Mouse (Mus musculus) forelimb bud, embryonic 11.5 days (tissue): ENCODE measurements around the gene Ccdc141.
A peak's percentile ranks its signal among the peaks of the same experiment; 100 is the strongest.

Source experiments
- DNase-seq: peaks from one replicate; pipeline ENCODE4 v3.0.0-alpha.2; 2012; ENCODE audit warnings: low read depth, low spot score

Gene Ccdc141

DNA sequence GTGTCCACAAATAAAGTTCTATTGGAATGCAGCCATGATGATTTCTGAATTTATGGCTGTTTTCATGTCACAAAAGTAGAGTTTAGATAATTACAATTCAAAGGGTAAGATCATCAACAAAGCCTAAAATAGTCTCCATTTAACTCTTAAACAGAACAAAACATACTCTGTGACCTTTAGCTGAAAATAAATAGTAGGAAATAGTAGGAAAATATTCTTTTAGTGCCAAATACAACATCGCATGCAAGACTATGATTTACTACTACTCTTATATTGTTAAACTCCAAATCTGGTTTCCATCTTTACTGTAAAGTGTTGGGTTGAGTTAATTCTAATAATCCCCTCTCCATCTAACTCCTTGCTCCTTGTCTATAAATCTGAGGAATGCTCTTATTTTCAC, 37.0 kb downstream of the Ccdc141 start:
- no peak for DNase-seq

DNA sequence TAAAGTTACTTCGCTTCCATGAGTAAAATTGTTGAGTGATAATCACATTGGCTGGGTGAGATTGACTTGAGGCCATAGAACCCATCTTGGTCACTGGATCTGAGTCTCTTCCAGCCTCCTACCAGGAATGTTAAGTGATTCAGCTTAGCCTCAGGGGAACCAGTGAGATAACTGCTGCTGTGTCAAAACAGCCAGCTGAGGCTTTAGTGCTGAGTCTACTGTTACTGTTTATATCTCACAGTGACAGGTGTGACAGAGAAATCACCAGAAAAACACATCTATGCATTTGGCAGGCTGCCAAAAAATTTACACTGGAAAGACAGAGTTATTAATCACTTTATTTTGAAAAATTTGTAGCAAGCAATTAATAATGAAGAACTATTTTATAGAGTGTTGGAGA, 43.5 kb downstream of the Ccdc141 start:
- no peak for DNase-seq

DNA sequence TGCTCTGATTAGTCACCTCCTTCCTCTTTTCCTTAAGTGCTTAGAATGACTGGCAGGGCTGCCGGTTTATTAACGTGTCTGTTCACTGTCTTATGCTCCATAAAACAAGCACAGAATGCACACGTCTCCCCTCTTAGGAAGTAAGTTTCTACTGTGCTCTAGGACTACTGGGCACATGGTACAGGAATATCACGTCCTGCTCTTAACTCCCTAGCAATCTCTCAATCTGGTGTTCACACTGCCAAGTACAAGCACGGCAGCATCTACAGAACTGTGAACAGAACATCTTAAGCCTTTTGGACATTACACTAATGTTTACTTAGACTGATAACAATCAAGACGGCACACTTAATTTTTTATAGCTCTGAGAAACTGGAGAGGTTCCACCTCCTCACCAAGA, 52.3 kb downstream of the Ccdc141 start:
- no peak for DNase-seq

DNA sequence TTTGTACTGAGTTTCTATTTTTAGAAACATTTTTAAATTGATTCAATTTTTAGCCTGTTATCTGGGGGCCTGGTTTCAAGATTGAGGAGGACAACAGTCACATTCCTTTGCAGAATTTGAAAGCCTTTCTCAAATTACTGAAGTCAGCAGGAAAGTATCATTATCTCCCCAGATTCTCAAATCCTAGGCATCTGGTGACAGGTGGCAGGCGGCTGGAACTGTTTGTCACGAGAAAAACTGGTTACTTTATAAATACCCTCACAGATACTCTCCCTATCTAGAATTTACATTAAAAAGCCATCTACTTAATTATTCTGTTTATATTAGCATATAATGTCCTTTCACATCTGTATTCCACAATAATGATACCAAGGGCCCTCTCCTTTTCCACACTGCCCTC, 56.1 kb downstream of the Ccdc141 start:
- no peak for DNase-seq

DNA sequence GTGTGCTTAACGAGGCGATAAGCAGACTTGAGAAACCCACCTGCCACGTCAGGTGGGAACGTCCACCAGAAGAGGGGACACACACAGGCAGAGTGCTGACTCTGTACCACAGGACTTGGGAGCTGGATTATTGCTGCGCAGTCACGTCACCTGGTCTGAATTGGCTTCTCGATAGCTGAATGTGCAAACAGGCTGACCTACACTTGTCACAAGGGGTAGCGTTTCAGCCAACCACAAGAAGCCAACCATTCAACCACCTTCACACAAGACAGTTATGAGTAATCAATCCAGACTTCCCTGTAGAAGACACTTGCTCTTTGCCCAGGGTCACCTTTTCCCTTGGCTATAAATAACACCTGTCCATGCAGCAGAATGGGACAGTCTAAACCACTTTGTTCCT, 56.6 kb downstream of the Ccdc141 start:
- no peak for DNase-seq

DNA sequence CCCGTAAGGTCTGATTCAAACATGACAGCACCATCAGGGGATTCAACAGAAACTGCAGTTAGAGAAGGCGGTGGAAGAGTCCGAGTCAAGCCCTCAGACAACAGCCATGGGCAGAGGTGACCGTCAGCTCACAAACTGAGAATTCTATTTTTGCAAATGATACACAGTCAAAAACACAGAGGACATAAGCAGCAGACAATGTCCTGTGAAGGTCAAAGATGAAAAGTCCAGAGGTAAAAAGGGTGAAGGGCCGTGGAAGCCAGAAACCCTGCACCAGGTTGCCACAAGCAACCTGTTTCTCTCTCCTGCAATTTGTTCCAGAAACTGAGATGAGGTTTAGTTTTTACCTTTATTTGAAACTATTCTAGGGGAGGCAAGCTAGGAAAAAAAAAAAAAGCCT, 57.4 kb downstream of the Ccdc141 start:
- no peak for DNase-seq

DNA sequence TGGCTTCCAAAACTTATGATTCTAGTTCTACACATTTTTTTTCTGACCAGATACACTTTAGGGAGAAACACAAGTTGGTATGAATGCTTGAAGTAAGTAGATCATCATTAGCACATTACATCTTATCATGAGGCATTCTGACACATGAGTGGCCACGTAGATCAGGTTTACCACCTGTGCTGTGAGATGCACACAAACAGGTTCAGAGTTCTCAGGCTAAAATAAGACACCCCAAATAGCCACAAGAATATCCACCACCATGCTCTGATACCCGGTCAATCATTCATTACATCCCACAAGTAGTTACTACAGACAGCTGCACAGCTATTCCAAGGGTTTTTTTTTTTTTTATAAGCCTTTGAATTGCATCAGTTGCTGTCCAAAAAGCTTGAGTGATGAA, 59.3 kb downstream of the Ccdc141 start:
- DNase-seq: no peak

DNA sequence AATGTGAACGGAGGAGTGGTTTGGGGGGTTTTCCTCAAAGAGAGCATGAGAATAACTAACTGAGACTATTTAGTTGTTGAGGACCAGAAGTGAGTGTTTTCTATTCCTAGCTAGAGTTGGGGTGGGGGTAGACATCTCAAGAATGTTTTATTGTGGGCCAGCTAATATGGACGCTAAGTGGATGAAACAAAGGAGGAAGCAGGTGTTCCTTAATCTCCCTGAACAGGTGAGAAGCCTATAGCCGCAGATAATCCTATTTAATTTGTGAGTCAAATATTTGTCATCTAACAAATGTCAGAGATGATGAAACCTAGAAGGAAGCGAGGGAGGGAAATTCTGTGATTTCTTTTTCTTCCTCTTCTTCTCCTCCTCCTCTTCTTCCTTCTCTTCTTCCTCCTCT, 60.1 kb downstream of the Ccdc141 start:
- no peak for DNase-seq

DNA sequence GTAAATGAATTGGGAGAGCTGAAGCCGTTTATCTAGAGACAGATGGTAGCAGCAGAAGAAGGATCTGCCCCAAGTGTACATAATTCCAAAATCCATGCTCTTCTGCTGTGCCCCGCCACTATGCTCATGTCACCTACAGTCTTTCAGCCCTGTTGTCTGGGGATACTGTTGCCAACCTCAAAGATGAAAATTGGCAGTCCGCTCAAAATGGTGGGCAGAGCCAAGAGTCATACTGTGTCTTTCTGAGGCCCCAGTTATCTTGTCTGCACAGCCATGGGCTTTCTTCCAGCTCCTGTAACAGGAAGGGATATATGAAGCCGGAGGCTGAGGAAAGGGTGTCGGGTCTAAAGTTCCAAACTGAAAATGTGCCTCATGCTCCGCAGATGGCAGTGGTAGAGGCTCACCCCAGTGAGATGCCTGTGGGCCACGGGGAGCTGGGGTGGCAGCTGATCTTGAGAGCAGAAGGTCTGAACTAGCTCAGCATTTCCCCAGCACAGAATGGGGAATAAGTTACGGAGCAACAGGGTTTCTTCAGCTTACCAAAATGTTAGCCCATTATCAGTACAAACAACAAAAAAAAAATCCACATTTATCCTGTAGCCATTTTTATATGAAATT, 60.8 kb downstream of the Ccdc141 start:
- DNase-seq: no peak

DNA sequence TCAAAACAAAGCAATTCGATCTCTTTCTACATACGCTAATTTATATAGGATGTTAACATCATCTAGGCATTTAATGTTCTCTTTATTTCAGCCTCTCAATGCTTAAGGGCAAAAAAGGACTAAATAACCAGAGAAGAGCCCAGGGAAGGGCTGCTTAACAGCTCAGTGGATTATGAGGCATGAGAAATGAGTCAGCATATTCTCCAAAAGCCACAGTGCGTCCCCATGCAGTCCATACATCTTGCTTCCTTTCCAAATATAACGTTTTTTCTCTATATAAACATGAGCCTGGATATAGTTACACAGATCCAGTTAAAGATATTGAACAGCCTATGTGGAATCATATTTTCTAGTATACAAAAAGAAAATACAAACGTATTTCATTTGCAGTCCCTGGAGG, 61.9 kb downstream of the Ccdc141 start:
- DNase-seq: no peak

DNA sequence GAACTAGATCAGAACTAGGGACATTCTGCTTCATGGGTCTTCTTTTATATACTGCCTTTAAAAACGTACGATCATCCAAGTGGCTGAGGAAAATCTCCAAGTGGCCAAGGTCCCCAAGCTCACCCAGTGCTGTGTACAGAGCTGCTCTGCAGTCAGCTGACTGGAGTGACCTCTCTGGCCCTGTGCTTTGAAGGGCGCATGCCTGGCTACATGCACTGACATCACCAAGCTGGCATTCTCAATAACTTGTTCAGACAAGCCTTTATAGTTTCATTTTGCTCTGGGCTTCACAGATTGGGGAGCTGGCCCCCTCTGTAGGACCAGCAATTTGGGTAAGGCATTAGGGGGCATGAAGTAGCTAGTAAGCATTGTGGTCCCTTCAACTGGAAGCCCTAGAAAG, 64.3 kb downstream of the Ccdc141 start:
- DNase-seq: no peak

DNA sequence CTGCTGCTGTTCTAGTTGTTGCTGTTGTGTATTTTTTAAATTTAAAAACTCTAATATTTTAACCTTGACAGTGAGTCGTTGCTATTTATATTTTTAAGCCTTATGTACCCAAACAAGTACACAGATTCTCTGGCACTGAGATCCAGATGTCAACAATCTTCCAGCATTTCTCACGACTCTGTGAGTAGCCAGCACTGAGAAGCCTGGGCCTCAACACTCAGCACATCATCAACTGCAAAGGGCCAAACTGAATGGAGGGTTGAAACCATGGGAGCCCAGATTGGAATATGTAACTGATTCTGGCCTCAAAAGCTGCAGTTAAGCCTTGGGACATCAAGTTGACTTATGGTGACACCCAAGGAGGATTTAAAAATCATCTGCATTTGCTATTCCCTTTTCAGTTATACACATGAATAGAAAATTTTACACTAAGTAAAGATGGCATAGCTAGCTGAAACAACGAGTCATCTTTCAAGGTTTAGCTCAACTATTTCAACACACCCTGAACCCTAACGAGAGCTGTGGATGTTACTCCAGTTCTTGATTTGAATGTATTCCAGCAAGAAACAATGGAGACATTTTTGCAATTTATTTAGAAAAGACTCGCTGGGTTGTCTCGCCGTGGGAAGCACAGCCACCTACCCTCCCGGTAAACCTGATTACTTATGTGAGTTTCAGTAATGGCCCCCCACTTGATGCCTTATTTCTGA, 65.3 kb downstream of the Ccdc141 start:
- no peak for DNase-seq

DNA sequence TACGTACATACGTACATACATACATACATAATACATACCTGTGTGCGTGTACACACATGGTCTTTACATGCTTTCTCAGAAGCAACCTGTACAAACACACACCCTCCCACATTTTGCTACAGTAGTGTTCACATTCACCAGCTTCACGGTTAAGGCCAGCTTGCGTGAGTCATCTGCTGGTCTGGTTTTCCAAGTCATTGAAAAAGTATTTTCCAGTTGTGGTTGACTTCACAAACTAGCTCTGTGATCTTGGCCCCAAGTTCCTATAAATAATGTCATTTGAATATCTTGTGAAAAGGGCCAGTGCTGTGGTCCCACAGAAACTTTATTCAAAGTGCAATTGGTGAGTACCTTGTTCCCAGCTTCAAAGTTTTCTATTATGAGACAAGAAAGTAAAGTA, 67.9 kb downstream of the Ccdc141 start:
- no peak for DNase-seq

DNA sequence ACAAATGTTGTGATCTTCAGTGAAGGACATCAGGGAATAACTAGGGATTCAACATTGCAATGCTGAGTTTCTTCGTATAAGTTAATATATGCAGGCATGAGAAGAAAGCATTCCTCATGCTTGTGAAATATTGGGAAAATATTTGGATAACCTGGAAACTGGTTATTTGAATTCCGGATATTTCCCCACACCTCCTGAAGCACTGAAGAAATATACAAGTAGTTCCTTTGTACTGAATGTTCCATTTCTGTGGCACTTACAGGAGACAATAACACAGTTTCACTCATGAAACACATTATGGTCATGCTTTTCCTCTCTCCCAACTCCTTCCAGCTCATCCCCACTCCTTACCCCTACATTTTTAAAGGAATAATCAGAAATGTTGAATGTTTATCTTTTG, 70.6 kb downstream of the Ccdc141 start:
- DNase-seq: no peak

DNA sequence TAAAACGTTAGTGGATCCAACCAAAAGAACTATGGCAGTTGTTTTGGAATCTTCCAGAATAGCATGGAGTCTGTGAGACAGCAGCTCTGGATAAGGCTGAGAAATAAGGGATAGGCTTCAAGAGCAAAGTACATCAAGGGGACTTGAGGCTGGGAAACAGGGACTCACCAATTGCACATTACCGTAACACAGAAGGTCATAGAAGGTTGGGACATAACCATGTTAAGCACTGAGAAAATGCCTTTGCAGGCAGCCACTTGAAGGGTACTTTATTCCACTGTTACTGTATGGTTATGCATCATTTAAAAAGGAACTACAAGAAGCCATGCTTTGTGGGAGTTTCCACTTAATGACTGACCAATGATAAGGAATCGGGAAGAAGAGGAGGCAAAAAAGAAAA, 71.7 kb downstream of the Ccdc141 start:
- DNase-seq: no peak

DNA sequence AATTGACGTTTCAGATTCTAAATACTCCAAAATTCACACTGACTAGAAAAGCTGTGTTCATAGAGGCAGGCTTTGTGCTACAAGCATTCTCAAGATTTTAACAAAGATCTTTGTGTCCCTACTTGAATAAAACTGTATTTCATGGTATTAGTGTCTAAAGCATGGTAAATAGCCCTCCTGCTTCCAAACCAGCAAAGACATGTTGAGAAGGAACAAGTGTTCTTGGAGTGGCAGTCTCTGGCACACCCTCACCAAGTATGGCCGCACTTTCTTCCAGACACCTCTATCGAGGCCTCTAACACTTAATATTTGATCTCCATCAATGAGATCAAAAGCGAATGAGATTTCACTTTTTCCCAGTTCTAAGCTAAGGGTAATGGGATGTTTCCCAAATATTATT, 78.7 kb downstream of the Ccdc141 start:
- DNase-seq: no peak

DNA sequence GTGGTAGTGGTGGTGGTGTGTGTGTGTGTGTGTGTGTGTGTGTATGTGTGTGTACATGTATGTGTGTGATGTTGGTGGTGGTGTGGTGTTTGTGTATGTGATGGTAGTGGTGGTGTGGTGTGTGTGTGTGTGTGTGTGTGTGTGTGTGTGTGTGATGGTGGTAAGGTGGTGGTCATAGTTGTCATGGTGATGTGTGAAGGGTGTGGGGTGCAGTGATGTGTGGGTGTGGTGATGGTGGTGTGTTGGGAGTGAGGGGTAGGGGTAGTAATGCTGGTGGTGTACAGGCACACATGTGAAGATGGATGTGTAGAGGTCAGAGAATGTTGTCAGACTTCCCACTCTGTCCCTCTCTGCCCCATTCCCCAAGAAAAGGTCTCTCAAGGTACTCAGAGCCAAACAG, 85.1 kb downstream of the Ccdc141 start:
- DNase-seq: no peak

DNA sequence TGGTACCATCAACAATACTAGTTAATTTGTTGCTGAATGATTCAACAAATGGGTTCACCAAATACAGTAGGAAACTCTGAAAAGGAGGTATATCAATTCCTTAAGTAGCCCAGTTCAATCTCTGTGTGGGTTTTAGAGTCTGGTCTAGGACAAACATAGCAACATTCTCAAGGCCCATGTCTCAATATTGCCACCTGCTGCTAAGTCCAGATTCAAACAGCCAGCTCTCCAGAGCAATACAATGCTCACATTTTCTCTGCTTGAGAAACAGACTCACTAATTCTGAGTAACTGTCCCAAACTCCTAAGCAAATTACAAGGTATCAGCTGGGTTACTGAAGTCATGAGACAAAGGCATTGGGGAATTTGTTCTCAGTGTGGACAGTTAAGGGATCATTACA, 85.8 kb downstream of the Ccdc141 start:
- DNase-seq: no peak

DNA sequence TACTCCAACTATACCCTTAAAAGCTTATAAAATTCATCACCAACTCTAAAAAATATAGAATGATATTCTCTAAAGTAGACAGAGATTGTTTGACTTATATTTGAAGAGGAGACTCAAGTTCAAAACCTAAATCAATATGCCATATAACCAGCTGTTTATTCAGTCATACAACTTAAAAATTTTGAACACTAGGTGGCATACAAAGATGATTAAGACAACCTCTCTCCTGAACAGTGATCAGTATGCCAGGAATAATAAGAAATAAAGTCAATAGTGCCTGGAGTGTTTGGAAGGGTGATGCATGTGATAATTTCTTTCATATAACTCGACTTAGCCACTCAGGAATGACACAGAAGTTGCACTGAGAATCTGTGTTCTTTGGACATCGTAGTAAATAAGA, 89.3 kb downstream of the Ccdc141 start:
- no peak for DNase-seq

DNA sequence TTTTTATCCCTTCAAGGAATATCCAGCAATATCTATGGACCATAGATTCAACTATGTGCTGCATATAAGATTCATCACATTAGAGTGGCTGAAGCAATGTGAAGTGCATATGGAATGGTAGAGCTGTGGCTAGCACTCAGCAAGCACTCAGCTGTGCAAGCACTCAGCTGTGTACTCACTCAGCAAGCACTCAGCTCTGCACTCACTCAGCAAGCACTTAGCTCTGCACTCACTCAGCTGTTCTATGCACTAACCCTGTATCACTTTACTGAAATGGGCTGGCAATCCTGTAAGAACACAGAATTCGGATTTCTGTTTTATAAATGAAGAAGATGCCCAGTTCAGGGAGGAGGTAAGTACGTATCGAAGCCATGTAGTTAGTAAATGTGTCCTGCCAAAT, 89.8 kb downstream of the Ccdc141 start:
- DNase-seq: no peak

DNA sequence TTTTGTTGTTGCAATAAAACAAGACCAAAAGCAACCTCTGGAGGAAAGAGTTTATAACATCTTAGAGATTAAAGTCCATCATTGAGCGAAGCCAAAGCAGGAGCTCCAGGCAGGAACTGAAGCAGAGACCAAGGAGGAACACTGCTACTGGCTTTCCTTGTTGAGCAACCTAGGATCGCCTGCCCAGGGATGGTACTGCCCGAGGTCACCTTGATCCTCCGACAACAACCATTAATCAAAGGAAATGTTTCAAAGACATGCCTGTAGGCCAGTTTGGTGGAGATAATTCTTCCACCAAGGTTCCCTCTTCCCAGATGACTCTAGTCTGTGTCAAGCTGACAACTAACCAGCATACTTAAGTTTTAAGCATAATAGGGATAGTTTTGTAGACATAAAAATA, 91.7 kb downstream of the Ccdc141 start:
- DNase-seq: no peak

DNA sequence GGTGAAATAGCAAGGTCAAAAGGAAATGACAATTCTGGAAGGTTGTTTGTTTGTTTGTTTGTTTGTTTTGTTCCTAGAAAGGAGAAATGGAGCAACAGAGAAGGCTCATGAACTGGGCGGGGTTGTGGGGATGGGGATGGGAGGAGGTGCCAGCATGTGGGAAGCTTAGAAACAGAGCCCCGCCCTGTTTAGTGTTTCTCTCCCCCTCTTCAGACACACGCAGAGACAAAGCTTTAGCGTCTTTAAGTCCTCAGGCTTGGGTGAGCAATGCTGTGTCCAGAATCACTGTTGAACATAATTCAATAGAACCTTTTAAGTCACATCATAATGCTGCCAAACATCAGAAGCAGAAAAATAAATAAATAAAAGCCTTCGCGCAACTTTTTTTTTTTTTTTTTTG, 96.1 kb downstream of the Ccdc141 start:
- DNase-seq: no peak

DNA sequence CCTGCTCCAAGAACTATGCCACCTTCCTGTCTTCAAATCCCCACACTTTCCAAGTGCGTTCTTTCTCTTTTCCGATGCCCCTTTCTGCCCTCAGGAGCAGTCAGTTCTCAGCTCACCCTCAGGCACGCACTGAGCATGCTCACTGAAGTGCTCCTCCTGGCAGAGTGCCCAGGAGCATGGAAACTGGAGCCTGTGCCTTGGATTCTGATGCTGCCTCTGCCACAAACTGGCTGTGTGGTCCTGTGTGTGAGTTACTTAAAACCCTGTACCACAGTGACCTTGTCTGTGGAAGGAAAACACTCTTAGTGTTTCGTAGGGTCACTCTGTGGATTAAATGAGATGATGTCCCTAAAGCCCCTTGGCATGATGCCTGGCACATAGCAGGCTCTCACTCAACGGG, 96.5 kb downstream of the Ccdc141 start:
- DNase-seq: no peak

DNA sequence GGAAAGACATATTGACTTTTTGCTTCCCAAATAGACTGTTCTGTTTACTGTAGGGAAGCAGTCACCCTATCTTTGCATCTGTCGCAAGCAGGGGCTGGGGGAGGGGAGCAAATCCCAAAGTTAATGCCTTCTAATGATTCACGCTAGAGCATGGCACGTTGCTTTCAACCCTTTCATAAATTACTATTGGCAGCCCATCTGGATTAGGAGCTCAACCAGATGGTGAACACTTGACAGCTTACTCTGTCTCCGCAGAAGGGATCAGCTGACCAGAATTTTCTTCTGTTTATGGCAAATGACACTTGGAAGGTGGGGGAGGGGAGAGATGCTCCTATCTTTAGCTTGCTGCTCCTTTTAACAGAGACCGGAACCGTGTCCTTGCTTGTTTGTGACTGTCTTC, 105.1 kb downstream of the Ccdc141 start:
- DNase-seq: peak; percentile 21
